Mouse (Mus musculus): Measurements from ENCODE around the gene Brf1. TPM values are rescaled to one million over a fixed set of nuclear protein-coding genes. Genes with fewer than 3 reads are reported as not detected.

Gene Brf1
- total RNA-seq (2021), result 10 to 100 TPM; 64.5 to 67.2 TPM

- DNase-seq, result peak; percentile 97
- intact Hi-C loops (cut with DNase I), result no loop called here
These were observed at the start of gene Brf1 for GRCm38 (mm10) chr12:113000294-113001132. Gene Brf1 (minus strand): TSS chr12:113000704.

GRCm38 (mm10) chr12:113049836-113050235, 49.3 kb upstream of the Brf1 start:
- no peak for DNase-seq
- intact Hi-C loops (cut with DNase I), result no loop called here

DNA sequence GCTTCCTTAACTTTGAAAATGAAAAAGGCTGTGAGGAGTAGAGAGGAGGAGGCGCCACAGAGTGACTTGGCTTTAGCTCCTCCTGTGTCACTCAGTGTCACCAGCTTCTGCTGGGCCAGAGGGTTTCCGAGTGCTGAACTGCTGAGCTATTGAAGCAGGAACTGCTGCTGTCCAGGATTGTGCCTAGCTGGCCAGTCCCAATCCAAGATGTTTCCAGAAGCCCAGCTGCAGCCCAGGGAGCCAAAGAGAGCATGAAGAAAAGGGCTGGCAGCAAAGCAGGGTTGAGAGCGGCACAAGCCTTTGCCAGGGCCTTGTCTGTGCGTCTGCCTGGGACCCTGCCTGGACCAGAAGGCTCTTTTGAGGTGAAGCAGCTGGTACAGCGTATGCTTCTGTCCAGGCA, 47.6 kb upstream of the Brf1 start:
- intact Hi-C loops (cut with DNase I), result no loop called here
- DNase-seq, result peak; percentile 52

DNA sequence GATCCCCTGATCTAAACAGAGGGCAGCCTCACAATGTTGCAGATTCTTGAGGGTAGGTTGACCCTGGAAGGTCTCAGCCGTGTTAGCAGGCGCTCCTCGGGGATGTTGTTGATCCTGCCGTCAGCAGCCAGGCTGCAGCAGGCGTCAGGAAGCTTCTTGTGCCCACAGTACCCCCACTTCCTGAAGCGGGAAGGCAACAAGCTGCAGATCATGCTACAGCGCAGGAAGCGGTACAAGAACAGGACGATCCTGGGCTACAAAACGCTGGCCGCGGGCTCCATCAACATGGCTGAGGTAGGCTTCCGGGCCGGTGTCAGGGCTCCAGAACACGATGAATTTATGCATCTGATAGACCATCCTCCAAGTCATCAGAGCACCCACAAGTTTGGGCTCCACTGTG, 46.4 kb upstream of the Brf1 start:
- intact Hi-C loops (cut with DNase I), result no loop called here

GRCm38 (mm10) chr12:113044916-113045677, 44.6 kb upstream of the Brf1 start:
- peak; percentile 37 for DNase-seq
- intact Hi-C loops (cut with DNase I), result no loop called here

More for the DNA sequence above, 46.4 kb upstream of the Brf1 start:
- no peak for DNase-seq

GRCm38 (mm10) chr12:113042543-113042942, 42.0 kb upstream of the Brf1 start:
- intact Hi-C loops (cut with DNase I), result no loop called here
- DNase-seq, result no peak

- DNase-seq, result peak; percentile 81
- intact Hi-C loops (cut with DNase I), result no loop called here
These were observed 41.3 kb upstream of the Brf1 start for GRCm38 (mm10) chr12:113041481-113042439.

- intact Hi-C loops (cut with DNase I), result no loop called here
- no peak for DNase-seq
These were observed 37.9 kb upstream of the Brf1 start for GRCm38 (mm10) chr12:113038414-113038813.

- no peak for DNase-seq
- intact Hi-C loops (cut with DNase I), result no loop called here
These were observed 36.5 kb upstream of the Brf1 start for GRCm38 (mm10) chr12:113036996-113037395.

- intact Hi-C loops (cut with DNase I), result no loop called here
- no peak for DNase-seq
These were observed 34.6 kb upstream of the Brf1 start for GRCm38 (mm10) chr12:113035093-113035492.

DNA sequence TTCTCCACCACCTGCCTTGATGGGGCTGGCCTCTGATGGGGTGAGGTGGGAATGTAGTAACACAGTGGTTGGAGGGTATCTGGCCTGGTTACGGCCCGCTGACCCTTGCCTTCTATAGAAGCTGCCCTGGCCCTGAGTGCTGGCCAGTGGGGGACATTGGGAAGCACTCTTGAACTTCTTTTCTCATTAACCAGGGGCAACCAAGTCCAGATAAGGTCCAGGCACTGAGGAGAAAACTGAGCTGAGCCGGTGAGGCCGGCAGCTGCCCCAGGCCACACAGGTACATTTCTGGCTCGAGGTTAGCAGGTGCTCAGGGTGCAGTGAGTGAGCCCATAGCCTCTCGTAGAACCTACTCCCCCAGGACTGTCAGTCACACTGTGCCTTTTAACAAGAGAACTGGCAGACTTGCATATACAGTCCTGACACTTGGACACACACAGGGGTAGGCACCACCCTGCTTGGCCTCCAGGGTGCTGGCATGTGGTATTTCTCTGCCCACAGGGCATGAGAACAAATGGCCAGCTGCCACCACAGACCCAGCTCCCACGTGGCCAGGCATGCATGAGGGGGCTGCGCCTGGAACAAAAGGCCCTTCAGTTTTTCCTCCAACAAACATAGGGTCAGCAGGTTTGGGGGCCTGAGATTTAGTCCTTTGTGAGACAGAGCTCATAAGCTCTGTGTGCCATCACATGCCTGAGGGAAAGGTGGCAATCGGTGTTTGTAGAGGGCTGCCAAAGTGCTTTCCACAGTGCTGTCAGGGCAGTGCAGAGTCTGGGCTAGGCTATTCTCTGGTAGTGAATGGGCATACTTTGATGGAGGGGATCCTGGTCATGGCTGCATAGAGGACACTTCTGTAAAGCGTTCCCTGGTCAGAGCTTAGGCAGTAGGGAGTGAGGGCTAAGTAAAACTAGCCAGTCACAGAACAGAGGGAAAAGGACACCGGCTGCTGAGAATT, 32.1 kb upstream of the Brf1 start:
- peak; percentile 66 for DNase-seq

DNA sequence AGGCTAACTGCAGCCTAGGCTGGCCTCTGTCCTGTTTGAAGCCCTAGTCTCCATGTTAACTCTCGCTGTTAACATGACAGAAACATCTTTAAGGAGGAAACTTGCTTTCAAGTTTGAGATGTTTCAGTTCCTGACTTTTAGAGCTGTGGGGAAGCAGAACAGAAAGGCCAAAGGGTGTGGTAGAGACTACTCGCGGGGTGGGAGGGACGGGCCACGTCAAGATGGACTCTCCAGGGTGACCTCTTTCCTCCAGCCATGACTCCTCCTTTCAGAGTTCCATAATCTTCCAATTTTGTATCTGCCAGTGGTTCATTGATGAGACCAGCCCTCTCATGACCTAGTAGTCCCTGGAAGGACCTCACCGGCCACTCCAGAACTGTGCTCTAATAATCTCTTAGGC, 30.9 kb upstream of the Brf1 start:
- DNase-seq, result no peak

More for the DNA sequence above, 32.1 kb upstream of the Brf1 start:
- intact Hi-C loops (cut with DNase I), result no loop called here

GRCm38 (mm10) chr12:113030993-113031392, 30.5 kb upstream of the Brf1 start:
- no peak for DNase-seq
- intact Hi-C loops (cut with DNase I), result no loop called here

More for the DNA sequence above, 30.9 kb upstream of the Brf1 start:
- intact Hi-C loops (cut with DNase I), result no loop called here

DNA sequence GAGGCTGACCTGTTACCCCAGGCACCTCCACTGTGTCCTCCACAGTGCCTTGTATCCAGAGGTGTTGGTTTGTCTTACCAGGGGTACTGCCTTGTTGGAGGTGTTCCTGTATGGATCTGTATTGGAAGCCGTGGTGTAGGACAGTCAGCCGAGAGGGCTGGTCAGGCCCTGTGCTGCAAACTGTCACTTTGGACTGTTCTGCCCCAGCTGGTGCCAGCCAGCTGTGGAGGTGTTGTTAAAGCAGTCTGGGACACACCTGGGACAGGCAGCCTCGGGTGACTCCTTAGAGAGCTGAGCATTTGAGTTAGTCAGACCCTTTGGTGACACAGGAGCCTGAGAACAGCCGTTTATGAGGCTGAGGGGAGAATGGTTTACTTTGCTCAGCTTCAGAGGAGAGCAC, 29.5 kb upstream of the Brf1 start:
- DNase-seq, result no peak
- intact Hi-C loops (cut with DNase I), result no loop called here

GRCm38 (mm10) chr12:113028898-113029297, 28.4 kb upstream of the Brf1 start:
- DNase-seq, result no peak
- intact Hi-C loops (cut with DNase I), result no loop called here

DNA sequence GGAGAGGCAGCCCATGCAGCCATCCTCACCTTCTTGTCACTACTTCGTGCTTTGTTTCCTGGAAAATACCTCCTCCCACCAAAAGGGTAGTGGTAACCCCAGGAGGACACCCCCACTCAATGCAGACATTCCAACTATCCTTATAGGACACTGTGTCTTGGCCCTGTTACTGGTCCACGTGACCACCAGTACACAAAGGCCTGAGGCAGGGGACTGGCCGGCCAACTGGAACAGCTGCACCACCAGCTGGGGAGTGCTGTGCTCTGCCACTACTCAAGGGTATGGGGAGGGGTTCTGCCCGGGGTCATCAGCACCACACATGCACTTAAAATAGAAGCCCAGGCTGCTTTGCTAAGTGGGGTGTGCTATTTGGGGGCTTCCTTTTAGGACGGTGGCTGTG, 27.6 kb upstream of the Brf1 start:
- intact Hi-C loops (cut with DNase I), result no loop called here
- DNase-seq, result peak; percentile 68

DNA sequence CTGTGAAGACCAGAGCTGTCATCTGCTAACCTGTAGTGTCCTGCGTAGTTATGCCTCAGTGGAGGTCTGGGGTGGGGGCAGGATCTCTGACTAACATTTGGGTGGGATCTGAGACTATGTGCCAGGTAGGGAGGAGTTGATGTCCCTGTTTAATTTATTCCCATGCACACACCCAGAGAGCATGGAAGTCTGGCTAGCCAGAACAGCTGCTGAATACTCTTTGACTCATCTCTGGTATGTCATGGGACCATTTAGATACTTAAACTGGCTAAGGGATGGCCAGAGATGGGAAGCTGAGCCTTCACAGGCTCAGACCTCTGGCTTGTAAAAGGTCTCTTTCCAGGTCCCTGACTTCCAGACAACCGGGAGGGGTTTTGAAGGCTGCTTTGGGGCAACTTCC, 27.0 kb upstream of the Brf1 start:
- DNase-seq, result no peak
- intact Hi-C loops (cut with DNase I), result no loop called here

- intact Hi-C loops (cut with DNase I), result no loop called here
These were observed 26.1 kb upstream of the Brf1 start for GRCm38 (mm10) chr12:113026557-113026956.

GRCm38 (mm10) chr12:113023082-113023481, 22.6 kb upstream of the Brf1 start:
- DNase-seq, result no peak
- intact Hi-C loops (cut with DNase I), result no loop called here

More at GRCm38 (mm10) chr12:113026557-113026956, 26.1 kb upstream of the Brf1 start:
- DNase-seq, result no peak

GRCm38 (mm10) chr12:113021488-113021887, 21.0 kb upstream of the Brf1 start:
- intact Hi-C loops (cut with DNase I), result no loop called here
- DNase-seq, result no peak

All from left cerebral cortex, postnatal 4 days (tissue).